Mouse (Mus musculus): ENCODE results near the gene Gsdma.
"Not testable (repeated sequence)": the region's sequence is repeated elsewhere in the genome, so short reads cannot be mapped to it uniquely, and the experiment has no call there.

The Gsdma gene

GRCm38 (mm10) chr11:98709001-98709741 lies 45.0 kb downstream of the Gsdma start:
- DNase-seq (ENCODE audit: low spot score in 2 of 2), result peak; percentile 41 to 50

- peak; percentile 81 to 84 for DNase-seq (ENCODE audit: low spot score in 2 of 2)
These were observed 46.4 kb downstream of the Gsdma start for GRCm38 (mm10) chr11:98710416-98711045.

GRCm38 (mm10) chr11:98711046-98711434 lies 46.9 kb downstream of the Gsdma start:
- no peak for DNase-seq (ENCODE audit: low spot score in 2 of 2)

GRCm38 (mm10) chr11:98712009-98712408 lies 47.9 kb downstream of the Gsdma start:
- not testable (repeated sequence) for DNase-seq (ENCODE audit: low spot score in 2 of 2)

GRCm38 (mm10) chr11:98713703-98714102 lies 49.6 kb downstream of the Gsdma start:
- no peak for DNase-seq (ENCODE audit: low spot score in 2 of 2)

GRCm38 (mm10) chr11:98715946-98716345 lies 51.8 kb downstream of the Gsdma start:
- DNase-seq (ENCODE audit: low spot score in 2 of 2), result no peak

- peak; percentile 85 to 87 for DNase-seq (ENCODE audit: low spot score in 2 of 2)
These were observed 53.8 kb downstream of the Gsdma start for GRCm38 (mm10) chr11:98717904-98718303.

GRCm38 (mm10) chr11:98720756-98721155 lies 56.6 kb downstream of the Gsdma start:
- DNase-seq (ENCODE audit: low spot score in 2 of 2), result no peak

- peak in 1 of 2 experiments; percentile 59 for DNase-seq (ENCODE audit: low spot score in 2 of 2)
These were observed 57.5 kb downstream of the Gsdma start for GRCm38 (mm10) chr11:98721458-98722226.

GRCm38 (mm10) chr11:98723098-98723497 lies 58.9 kb downstream of the Gsdma start:
- no peak for DNase-seq (ENCODE audit: low spot score in 2 of 2)

GRCm38 (mm10) chr11:98725926-98726506 lies 61.9 kb downstream of the Gsdma start:
- no peak for DNase-seq (ENCODE audit: low spot score in 2 of 2)
